Mouse (Mus musculus) liver, postnatal 0 days (tissue): Measurements from ENCODE around the gene Foxred1. TPM values are rescaled to one million over a fixed set of nuclear protein-coding genes. Genes with fewer than 3 reads are reported as not detected.
A peak's percentile ranks its signal among the peaks of the same experiment; 100 is the strongest.

ENCODE experiments used
- ATAC-seq: fragments of 200-750 bp; cut with Nextera tagmentation; 2 replicates; pipeline ENCODE4 v1.8.0; 2017; ENCODE audit warnings: mild to moderate bottlenecking, moderate library complexity
- DNase-seq: peaks from one replicate; pipeline ENCODE4 v3.0.0-alpha.2; 2016
- H3K27ac ChIP-seq: fragments of 300-500 bp; sonication (generic); 2 replicates; pipeline ENCODE4 v1.5.1; 2014; ENCODE audit warnings: antibody characterized with exemption, moderate library complexity, mild to moderate bottlenecking, low read depth
- H3K27me3 ChIP-seq: fragments of 300-500 bp; sonication (generic); 2 replicates; pipeline ENCODE4 v1.6.1; 2014; ENCODE audit warnings: low read length, control low read depth, mixed read lengths; ENCODE audit not compliant: insufficient read depth
- H3K36me3 ChIP-seq: fragments of 300-500 bp; sonication (generic); replicated peaks from 2 replicates; pipeline ENCODE4 v1.6.1; 2014; ENCODE audit warnings: mild to moderate bottlenecking, control low read depth, low read length, moderate library complexity, mixed read lengths; ENCODE audit not compliant: insufficient read depth
- H3K4me1 ChIP-seq: fragments of 300-500 bp; sonication (generic); 2 replicates; pipeline ENCODE4 v1.6.1; 2014; ENCODE audit warnings: antibody characterized with exemption, mild to moderate bottlenecking, control low read depth; ENCODE audit not compliant: insufficient read depth
- H3K4me2 ChIP-seq: fragments of 300-500 bp; sonication (generic); 2 replicates; pipeline ENCODE4 v1.6.1; 2014; ENCODE audit warnings: low read depth, mild to moderate bottlenecking, low read length, moderate library complexity, mixed read lengths
- H3K4me3 ChIP-seq: fragments of 300-500 bp; sonication (generic); 2 replicates; pipeline ENCODE4 v1.5.1; 2014; ENCODE audit warnings: low read depth, low read length
- H3K9ac ChIP-seq: fragments of 300-500 bp; sonication (generic); replicated peaks from 2 replicates; pipeline ENCODE4 v1.6.1; 2014; ENCODE audit warnings: mild to moderate bottlenecking, moderate library complexity
- H3K9me3 ChIP-seq: fragments of 300-500 bp; sonication (generic); 2 replicates; pipeline ENCODE4 v1.6.1; 2016; ENCODE audit warnings: mild to moderate bottlenecking, control low read depth, low read length, mixed read lengths
- CTCF ChIP-seq: sonication (generic); IDR thresholded peaks from 2 replicates; pipeline ENCODE4 v1.5.1; 2016; ENCODE audit warnings: antibody characterized with exemption, low read depth
- EP300 ChIP-seq: IDR thresholded peaks from 2 replicates; pipeline ENCODE4 v1.6.1; 2016; ENCODE audit warnings: antibody characterized with exemption, low read depth, mild to moderate bottlenecking
- WGBS: fragments of 180-500 bp; shearing (Covaris S2); extraction: QIAGEN DNeasy Blood & Tissue Kit; methylation state at CpG from one replicate; pipeline ENCODE4 v1.1.7; 2014; ENCODE audit not compliant: insufficient replicate concordance; 5-methylcytosine and 5-hydroxymethylcytosine counted together
- polyA plus RNA-seq: library from polyadenylated mRNA; unstranded; fragments of >200 nt; fragmentation: Nextera tagmentation; extraction: Ambion mirVana; gene quantifications from 2 replicates; pipeline ENCODE4 v1.2.1, GENCODE M21; 2015

Gene Foxred1
- polyA plus RNA-seq, 1 experiment from 2014 or later = 29.2 TPM

- Histone ChIP-seq H3K27ac (no peak overlapping the region), H3K9ac (no peak overlapping the region), H3K36me3 (peaks cover 6% of the 10 kb centered on the region; the same call in 1 of the 2 replicates), H3K9me3 (no peaks in the 10 kb centered on the region), H3K4me3 (no peak overlapping the region), H3K4me1 (no peaks in the 10 kb centered on the region), H3K27me3 (no peaks in the 10 kb centered on the region), H3K4me2 (no peak overlapping the region)
- DNase-seq (no peak), ATAC-seq (no peak)
- WGBS = 74% methylated on average over 2 of the region's 2 CpGs
- no peak for TF ChIP-seq EP300
- no peak for TF ChIP-seq CTCF
Measured at GRCm38 (mm10) chr9:35160662-35161061, 50.2 kb downstream of the Foxred1 start.

GRCm38 (mm10) chr9:35158477-35158876 is 52.4 kb downstream of the Foxred1 start:
- H3K4me3 ChIP-seq = no peak overlapping the region
- WGBS = 73% methylated on average over 3 of the region's 3 CpGs

GRCm38 (mm10) chr9:35156862-35157261 is 54.0 kb downstream of the Foxred1 start:
- Histone ChIP-seq H3K36me3 (no peaks in the 10 kb centered on the region), H3K27ac (0 out of 2 replicates have a peak overlapping the region, but pooled peaks have one; percentile 34), H3K9ac (no peak overlapping the region), H3K27me3 (no peaks in the 10 kb centered on the region), H3K4me2 (no peak overlapping the region), H3K4me3 (no peak overlapping the region), H3K4me1 (no peaks in the 10 kb centered on the region), H3K9me3 (no peaks in the 10 kb centered on the region)
- WGBS = 69% methylated on average over 4 of the region's 4 CpGs
- ATAC-seq (no peak), DNase-seq (no peak)
- no peak for TF ChIP-seq EP300
- no peak for TF ChIP-seq CTCF

More at GRCm38 (mm10) chr9:35158477-35158876, 52.4 kb downstream of the Foxred1 start:
- Histone ChIP-seq H3K9ac (no peak overlapping the region), H3K36me3 (peaks cover 6% of the 10 kb centered on the region; the same call in 1 of the 2 replicates), H3K4me1 (no peaks in the 10 kb centered on the region), H3K27me3 (no peaks in the 10 kb centered on the region), H3K27ac (no peak overlapping the region), H3K9me3 (no peaks in the 10 kb centered on the region), H3K4me2 (no peak overlapping the region)
- ATAC-seq = no peak
- TF ChIP-seq EP300 (no peak), CTCF (no peak)
- DNase-seq = no peak

- no peak overlapping the region for H3K4me2 ChIP-seq
- no peak for ATAC-seq
- H3K27ac ChIP-seq = peak overlapping the region; percentile 34; the same call in 1 of the 2 replicates
- no peak overlapping the region for H3K9ac ChIP-seq
- DNase-seq = no peak
- WGBS = 85% methylated on average over 5 of the region's 5 CpGs
- H3K4me1 ChIP-seq = no peaks in the 10 kb centered on the region
- no peak for TF ChIP-seq EP300
- no peak for TF ChIP-seq CTCF
- H3K36me3 ChIP-seq = no peaks in the 10 kb centered on the region
- H3K4me3 ChIP-seq = no peak overlapping the region
- H3K9me3 ChIP-seq = no peaks in the 10 kb centered on the region
- no peaks in the 10 kb centered on the region for H3K27me3 ChIP-seq
Measured at GRCm38 (mm10) chr9:35156002-35156710, 54.7 kb downstream of the Foxred1 start.

Other genes with a start within 250 kb of the Foxred1 start
- gene St3gal4, start 91.8 kb downstream of the Foxred1 start, polyA plus RNA-seq = 23.6 and 26.5 TPM in 2 replicates
- gene Dcps, start 35.0 kb downstream of the Foxred1 start, polyA plus RNA-seq = 23.7 and 23.9 TPM in 2 replicates
- 93.4 and 94.4 TPM in 2 replicates for gene Srpr, start 10.9 kb downstream of the Foxred1 start, polyA plus RNA-seq
- 8.8 and 10.6 TPM in 2 replicates for gene Tirap, start 10.8 kb downstream of the Foxred1 start, polyA plus RNA-seq
- 8.8 and 9.4 TPM in 2 replicates for gene Fam118b, start 56.8 kb upstream of the Foxred1 start, polyA plus RNA-seq
- 7.3 and 8.6 TPM in 2 replicates for gene Rpusd4, start 56.8 kb upstream of the Foxred1 start, polyA plus RNA-seq
- 0.18 and 0.38 TPM in 2 replicates for gene Cdon, start 210.1 kb upstream of the Foxred1 start, polyA plus RNA-seq